ENCODE assay signal across 22 mouse cellular contexts in the genomic region with DNA sequence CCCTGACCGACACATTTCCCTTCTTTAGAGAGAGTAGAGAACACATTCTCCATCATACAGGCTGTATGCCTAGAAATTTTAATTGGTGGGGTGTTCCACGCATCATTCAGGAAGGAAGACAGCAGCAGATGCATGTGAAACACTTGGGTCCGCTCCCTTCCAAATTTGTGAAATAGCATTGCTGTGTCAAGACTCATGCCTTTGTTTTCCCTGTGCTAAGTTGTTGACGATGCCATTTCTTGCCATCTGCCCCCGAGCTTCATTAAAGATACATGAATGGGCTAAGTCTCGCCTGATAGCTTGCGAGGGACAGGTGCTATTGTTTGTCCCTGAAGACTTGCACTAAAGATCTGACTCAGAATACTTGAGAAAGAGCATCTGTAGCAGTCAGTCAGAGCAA.
DNase-seq lines count a peak whose midpoint lies in the region; ATAC-seq and TF ChIP-seq lines count a peak whose summit lies in the region.
"Had no signal": no experiment of that assay in that cellular context is flagged by ENCODE, and none has a peak within 500 bp of the region (broad histone marks: within the 10 kb centered on the region; RNA-seq: fewer than 3 reads in every experiment).

No protein-coding gene starts in this region.

- no peaks in the 10 kb centered on the region for H3K36me3 ChIP-seq in hindbrain, embryonic 13.5 days
- H3K36me3 ChIP-seq in hindbrain, embryonic 11.5 days (ENCODE audit: control insufficient read depth, insufficient read depth, low read length): no peaks in the 10 kb centered on the region
- H3K36me3 ChIP-seq in forebrain, embryonic 12.5 days (replicated peaks): no peaks in the 10 kb centered on the region
- H3K36me3 ChIP-seq in forebrain, embryonic 16.5 days (ENCODE audit: control insufficient read depth, insufficient read depth): no peaks in the 10 kb centered on the region
- no peaks in the 10 kb centered on the region for H3K36me3 ChIP-seq in liver, embryonic 12.5 days
- H3K36me3 ChIP-seq: embryonic facial prominence, embryonic 12.5 days; heart, embryonic 15.5 days; hindbrain, embryonic 10.5 days had no signal

- no peak for TF ChIP-seq POLR2A in brain, embryonic 14.5 days (IDR thresholded peaks at IDR 0.05; ENCODE audit: borderline replicate concordance, extremely low read depth, insufficient read depth, insufficient read length, poor library complexity, severe bottlenecking)

- no peak overlapping the region for H3K4me3 ChIP-seq in hindbrain, embryonic 13.5 days
- no peak overlapping the region for H3K4me3 ChIP-seq in hindbrain, embryonic 11.5 days (ENCODE audit: low read depth, low read length)
- H3K4me3 ChIP-seq in forebrain, embryonic 12.5 days (replicated peaks): no peak overlapping the region
- H3K4me3 ChIP-seq in forebrain, embryonic 16.5 days (replicated peaks; ENCODE audit: low read length): no peak overlapping the region
- no peak overlapping the region for H3K4me3 ChIP-seq in liver, embryonic 12.5 days
- H3K4me3 ChIP-seq: embryonic facial prominence, embryonic 12.5 days; heart, adult 2 months; heart, embryonic 15.5 days; hindbrain, embryonic 10.5 days had no signal

- peaks cover 5% of the 10 kb centered on the region for H3K4me1 ChIP-seq in hindbrain, embryonic 13.5 days (replicated peaks)
- H3K4me1 ChIP-seq in hindbrain, embryonic 11.5 days (replicated peaks; ENCODE audit: control insufficient read depth, insufficient read depth, low read length): no peaks in the 10 kb centered on the region
- H3K4me1 ChIP-seq in forebrain, embryonic 12.5 days: peaks cover 9% of the 10 kb centered on the region
- peaks cover 7% of the 10 kb centered on the region for H3K4me1 ChIP-seq in forebrain, embryonic 16.5 days (replicated peaks; ENCODE audit: control insufficient read depth, insufficient read depth, low read length)
- no peaks in the 10 kb centered on the region for H3K4me1 ChIP-seq in liver, embryonic 12.5 days
- H3K4me1 ChIP-seq: embryonic facial prominence, embryonic 12.5 days; heart, embryonic 15.5 days had no signal

- 42% methylated on average over 7 of the region's 7 CpGs for WGBS in hindbrain, embryonic 13.5 days
- WGBS in hindbrain, embryonic 11.5 days: 69% methylated on average over 7 of the region's 7 CpGs
- WGBS in forebrain, embryonic 12.5 days: 43% methylated on average over 7 of the region's 7 CpGs
- WGBS in forebrain, embryonic 16.5 days: 11% methylated on average over 7 of the region's 7 CpGs
- 81% methylated on average over 7 of the region's 7 CpGs for WGBS in liver, embryonic 12.5 days (ENCODE audit: insufficient replicate concordance)

- H3K9ac ChIP-seq in hindbrain, embryonic 13.5 days: no peak overlapping the region
- H3K9ac ChIP-seq in hindbrain, embryonic 11.5 days (ENCODE audit: low read depth, low read length): no peak overlapping the region
- H3K9ac ChIP-seq in forebrain, embryonic 12.5 days: no peak overlapping the region
- no peak overlapping the region for H3K9ac ChIP-seq in forebrain, embryonic 16.5 days (replicated peaks; ENCODE audit: low read depth, low read length)
- H3K9ac ChIP-seq in liver, embryonic 12.5 days: no peak overlapping the region
- H3K9ac ChIP-seq: embryonic facial prominence, embryonic 12.5 days; heart, embryonic 15.5 days had no signal

- 0 out of 2 replicates have a peak overlapping the region, but pooled peaks have one; percentile 12 for H3K27ac ChIP-seq in hindbrain, embryonic 13.5 days
- H3K27ac ChIP-seq in hindbrain, embryonic 11.5 days (ENCODE audit: low read depth, low read length): no peak overlapping the region
- no peak overlapping the region for H3K27ac ChIP-seq in forebrain, embryonic 12.5 days
- H3K27ac ChIP-seq in forebrain, embryonic 16.5 days (ENCODE audit: low read length): peak overlapping the region; percentile 47; the same call in 1 of the 2 replicates
- H3K27ac ChIP-seq in liver, embryonic 12.5 days: no peak overlapping the region
- H3K27ac ChIP-seq: embryonic facial prominence, embryonic 12.5 days; heart, adult 2 months; heart, embryonic 15.5 days; hindbrain, embryonic 10.5 days had no signal

- no peak overlapping the region for H3K4me2 ChIP-seq in hindbrain, embryonic 13.5 days
- no peak overlapping the region for H3K4me2 ChIP-seq in hindbrain, embryonic 11.5 days (replicated peaks; ENCODE audit: low read depth, low read length)
- no peak overlapping the region for H3K4me2 ChIP-seq in forebrain, embryonic 12.5 days
- peak overlapping the region; percentile 20; the same call in 1 of the 2 replicates for H3K4me2 ChIP-seq in forebrain, embryonic 16.5 days (ENCODE audit: low read length)
- no peak overlapping the region for H3K4me2 ChIP-seq in liver, embryonic 12.5 days
- H3K4me2 ChIP-seq: embryonic facial prominence, embryonic 12.5 days; heart, embryonic 11.5 days; heart, embryonic 15.5 days had no signal

- no peaks in the 10 kb centered on the region for H3K27me3 ChIP-seq in hindbrain, embryonic 13.5 days
- H3K27me3 ChIP-seq in hindbrain, embryonic 11.5 days (ENCODE audit: control insufficient read depth, insufficient read depth, low read length): no peaks in the 10 kb centered on the region
- H3K27me3 ChIP-seq in forebrain, embryonic 12.5 days: no peaks in the 10 kb centered on the region
- H3K27me3 ChIP-seq in forebrain, embryonic 16.5 days (replicated peaks; ENCODE audit: control insufficient read depth, insufficient read depth, low read length): no peaks in the 10 kb centered on the region
- no peaks in the 10 kb centered on the region for H3K27me3 ChIP-seq in liver, embryonic 12.5 days (replicated peaks)
- H3K27me3 ChIP-seq: embryonic facial prominence, embryonic 12.5 days; heart, embryonic 15.5 days had no signal

- no peaks in the 10 kb centered on the region for H3K9me3 ChIP-seq in hindbrain, embryonic 13.5 days
- no peaks in the 10 kb centered on the region for H3K9me3 ChIP-seq in hindbrain, embryonic 11.5 days (ENCODE audit: control insufficient read depth, low read length)
- no peaks in the 10 kb centered on the region for H3K9me3 ChIP-seq in forebrain, embryonic 12.5 days
- no peaks in the 10 kb centered on the region for H3K9me3 ChIP-seq in forebrain, embryonic 16.5 days (ENCODE audit: control insufficient read depth, low read length)
- no peaks in the 10 kb centered on the region for H3K9me3 ChIP-seq in liver, embryonic 12.5 days (replicated peaks)
- H3K9me3 ChIP-seq: embryonic facial prominence, embryonic 12.5 days; heart, embryonic 15.5 days; hindbrain, embryonic 10.5 days had no signal

- TF ChIP-seq CTCF in brain, embryonic 14.5 days (IDR thresholded peaks at IDR 0.05; ENCODE audit: borderline replicate concordance, extremely low read depth, insufficient read depth, insufficient read length): no peak

- no peak for DNase-seq in hindbrain, embryonic 11.5 days (ENCODE audit: low spot score)
- DNase-seq in brain, embryonic 14.5 days (ENCODE audit: low read depth): peak; percentile 90
- DNase-seq in adrenal gland, adult 18-20 months (ENCODE audit: low spot score in 2 of 2): no peak
- DNase-seq: adrenal gland, postnatal 14 days; cerebellum, adult 11 months; cerebellum, adult 8-10 months; cerebellum, postnatal 14 days; embryo, embryonic 11 days; gastrocnemius, postnatal 10 days; heart, adult 2 months; kidney, adult 8-10 months had no signal

- ATAC-seq in hindbrain, embryonic 13.5 days (ENCODE audit: low FRiP score): no peak
- ATAC-seq in hindbrain, embryonic 11.5 days (ENCODE audit: low FRiP score): no peak
- ATAC-seq in forebrain, embryonic 12.5 days (ENCODE audit: low FRiP score): peak; percentile 44; the same call in 1 of the 2 replicates
- ATAC-seq in forebrain, embryonic 16.5 days: peak; percentile 79
- ATAC-seq in liver, embryonic 12.5 days: no peak
- ATAC-seq: hindbrain, embryonic 16.5 days; inflammation-experienced regulatory T-cells, adult 6 months; intestine, postnatal 0 days had no signal

Comparison
In these comparisons a context has a peak if more than half of its experiments do, and no peak if none do; other contexts are left out.
1. H3K27ac ChIP-seq: peak in hindbrain, embryonic 13.5 days (single experiment) and forebrain, embryonic 16.5 days (single experiment); none in hindbrain, embryonic 11.5 days (single experiment), forebrain, embryonic 12.5 days (single experiment) and liver, embryonic 12.5 days (single experiment).
2. ATAC-seq: peak in forebrain, embryonic 12.5 days (single experiment) and forebrain, embryonic 16.5 days (single experiment); none in hindbrain, embryonic 13.5 days (single experiment), hindbrain, embryonic 11.5 days (single experiment) and liver, embryonic 12.5 days (single experiment).